Mouse (Mus musculus): ENCODE results near the gene Ccdc148.

Gene Ccdc148

DNA sequence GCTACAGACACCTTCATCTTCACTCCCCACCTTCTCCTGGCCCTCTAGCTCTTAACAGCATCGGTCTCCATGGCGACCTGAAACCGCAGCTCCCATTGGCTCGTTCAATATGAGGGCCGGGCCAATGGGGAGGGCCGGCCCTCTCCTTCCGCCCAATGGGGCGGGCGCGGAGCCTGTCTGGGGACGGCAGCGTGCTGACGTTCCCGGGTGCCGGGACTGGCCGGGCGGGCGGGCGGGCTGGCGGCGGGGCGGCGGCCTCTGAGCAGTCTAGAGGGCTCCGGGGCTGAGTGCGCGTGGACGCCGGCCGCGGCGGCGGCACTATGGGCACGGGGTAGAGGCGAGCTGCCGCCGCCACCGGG lies at the start of gene Ccdc148, which contains the start of gene Pkp4:
Gene Ccdc148, minus strand, starts transcription at position 79 of the 359 bp plus-strand sequence.
Gene Pkp4, plus strand, starts transcription at position 246 of the 359 bp plus-strand sequence.
- no peak for DNase-seq (ENCODE audit: extremely low read depth, low read depth)

DNA sequence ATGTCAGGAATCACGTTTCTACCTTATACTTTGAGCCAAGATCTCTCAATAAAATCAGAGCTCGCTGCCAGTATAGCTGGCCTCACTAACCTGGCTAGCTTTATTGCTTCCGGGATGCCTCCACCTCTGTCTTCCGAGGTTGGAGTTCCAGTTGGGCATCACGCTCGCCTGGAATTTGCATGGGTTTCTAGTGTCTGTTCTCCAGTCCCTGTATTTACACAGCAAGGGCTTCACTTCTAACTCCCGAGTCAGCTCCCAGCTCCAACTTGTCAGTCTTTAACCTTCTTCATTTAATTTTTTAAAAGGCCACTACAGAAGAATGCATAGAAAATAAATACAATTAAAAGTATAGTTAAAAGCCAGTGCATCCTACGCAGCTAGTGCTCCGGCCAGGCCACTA lies 47.8 kb upstream of the Ccdc148 start:
- DNase-seq (ENCODE audit: extremely low read depth, low read depth), result no peak

DNA sequence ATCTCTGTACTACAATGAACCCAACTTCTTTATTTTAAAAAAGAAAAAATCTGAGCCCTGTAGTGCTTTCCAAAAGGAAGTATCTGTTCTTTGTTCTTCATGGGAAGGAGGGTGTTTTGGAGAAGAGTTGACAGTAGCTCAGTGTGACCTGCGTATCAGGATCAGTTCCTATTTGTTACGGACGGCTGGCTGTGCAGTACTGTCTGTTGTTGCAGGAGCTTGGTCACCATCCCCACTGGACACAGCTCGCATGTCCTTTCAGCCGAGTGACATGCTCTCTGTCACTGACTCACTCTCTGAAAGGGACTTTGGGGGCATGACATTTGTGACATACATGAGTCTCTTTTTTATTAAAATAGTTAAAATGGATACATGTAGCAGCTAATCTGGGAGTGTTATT lies 47.2 kb upstream of the Ccdc148 start:
- DNase-seq (ENCODE audit: extremely low read depth, low read depth), result no peak

DNA sequence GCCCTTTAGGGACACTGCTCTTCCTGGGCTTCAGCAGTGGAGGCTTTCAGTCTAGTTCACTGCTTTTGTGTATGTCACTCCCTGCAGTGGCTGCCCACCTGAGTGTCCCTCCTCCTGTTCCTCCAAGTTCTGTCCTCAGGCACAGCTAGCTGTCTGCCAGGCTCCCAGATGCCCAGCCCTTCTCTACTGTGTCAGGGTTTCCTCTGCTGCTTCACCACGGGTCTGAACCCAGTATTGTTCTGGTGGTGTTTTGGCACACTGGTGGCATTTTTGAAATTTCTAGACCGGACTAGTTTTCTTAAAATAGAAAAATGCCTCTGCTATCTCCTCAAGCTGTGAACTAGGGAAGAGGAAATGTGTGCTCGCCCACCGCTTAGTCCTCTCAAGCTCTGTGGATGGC lies 46.8 kb upstream of the Ccdc148 start:
- DNase-seq (ENCODE audit: extremely low read depth, low read depth), result no peak

DNA sequence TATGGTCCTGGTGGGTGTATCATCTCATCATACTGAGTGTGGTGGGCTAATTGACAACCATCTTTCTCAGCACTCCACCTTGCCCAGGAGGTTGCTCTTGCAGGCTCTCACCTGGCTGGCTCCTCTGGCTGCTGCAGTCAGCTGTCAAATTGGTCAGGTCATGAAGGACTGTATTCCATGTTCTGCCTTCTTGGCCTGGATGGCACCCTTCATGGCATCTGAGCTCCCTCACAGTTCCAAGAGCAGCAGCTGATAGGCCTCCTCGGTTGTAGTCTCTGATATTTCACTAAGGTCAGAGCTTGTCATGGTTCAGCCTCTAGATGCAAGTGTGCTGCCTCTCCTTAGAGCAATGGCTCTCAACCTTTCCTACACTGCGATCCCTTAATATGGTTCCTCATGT lies 45.7 kb upstream of the Ccdc148 start:
- DNase-seq (ENCODE audit: extremely low read depth, low read depth), result no peak

DNA sequence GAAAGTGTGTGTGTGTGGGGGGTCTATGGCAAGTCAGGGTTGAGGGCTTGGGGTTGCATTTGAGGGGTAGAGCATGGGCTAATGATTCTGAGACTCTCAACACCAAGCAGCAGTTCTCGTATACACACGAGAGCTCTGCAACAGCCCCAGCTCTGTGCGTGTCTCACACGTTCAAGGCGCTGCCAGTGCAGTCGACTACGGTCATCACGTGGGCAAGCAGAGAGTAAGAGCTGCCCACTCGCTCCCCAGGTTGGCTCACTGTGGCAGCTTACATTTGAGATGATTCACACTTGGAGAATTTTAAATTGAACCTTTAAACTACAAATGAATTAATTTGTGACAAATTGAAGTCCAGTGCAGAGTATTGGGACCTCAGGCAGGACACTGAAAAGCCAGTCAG lies 44.6 kb upstream of the Ccdc148 start:
- no peak for DNase-seq (ENCODE audit: extremely low read depth, low read depth)

DNA sequence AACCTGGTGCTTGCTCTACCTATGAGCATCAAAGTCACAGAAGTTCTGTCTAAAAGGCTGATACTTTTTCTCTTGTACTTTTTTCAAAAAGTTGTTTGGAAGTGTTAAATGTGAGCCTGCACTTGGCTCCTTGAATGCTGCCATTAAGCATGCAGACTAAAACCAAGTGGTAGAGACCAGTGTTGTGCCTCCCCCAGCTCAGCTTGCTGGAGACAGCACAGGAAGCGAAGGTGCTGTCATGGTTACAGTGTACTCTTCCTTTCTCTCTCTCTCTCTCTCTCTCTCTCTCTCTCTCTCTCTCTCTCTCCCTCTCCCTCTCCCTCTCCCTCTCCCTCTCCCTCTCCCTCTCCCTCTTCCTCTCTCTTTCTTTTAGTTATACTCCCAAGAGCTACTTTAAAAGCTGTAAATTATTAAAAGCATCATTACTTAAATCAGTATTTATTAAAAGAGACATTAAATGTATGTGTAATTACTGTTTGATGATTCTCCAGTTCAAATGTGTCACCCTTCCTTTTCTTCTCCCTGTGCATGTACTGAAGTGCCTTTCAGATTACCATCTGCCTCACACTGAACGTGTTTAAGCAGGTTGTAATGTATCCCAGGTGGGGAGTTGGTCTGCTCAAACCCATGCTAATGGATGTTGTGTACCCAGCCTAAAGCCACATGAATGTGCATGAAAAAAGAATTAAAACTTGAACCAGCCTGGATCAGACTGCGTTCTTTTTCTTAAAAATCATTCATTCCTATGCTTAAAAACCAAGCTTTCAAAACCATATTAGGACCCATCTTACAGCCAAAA lies 43.3 kb upstream of the Ccdc148 start:
- no peak for DNase-seq (ENCODE audit: extremely low read depth, low read depth)

DNA sequence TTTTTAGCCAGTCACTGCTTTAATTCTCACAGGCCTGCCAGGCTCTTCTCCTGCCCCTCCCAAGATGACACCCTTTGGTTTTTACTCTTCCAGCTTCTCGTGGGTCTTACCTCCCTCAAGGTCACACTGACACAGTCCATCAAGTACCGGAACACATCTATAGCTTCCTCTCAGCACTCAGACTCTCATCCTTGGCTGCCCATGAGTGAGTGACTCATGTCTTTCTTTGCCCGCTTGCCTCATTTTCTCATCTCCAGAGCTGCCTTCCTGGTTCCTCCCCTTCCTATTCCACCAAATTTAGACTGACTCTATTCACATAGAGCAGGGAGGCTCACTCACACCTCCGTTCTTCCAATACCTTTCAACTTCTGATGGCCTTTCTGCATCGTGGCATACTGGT lies 42.4 kb upstream of the Ccdc148 start:
- no peak for DNase-seq (ENCODE audit: extremely low read depth, low read depth)

DNA sequence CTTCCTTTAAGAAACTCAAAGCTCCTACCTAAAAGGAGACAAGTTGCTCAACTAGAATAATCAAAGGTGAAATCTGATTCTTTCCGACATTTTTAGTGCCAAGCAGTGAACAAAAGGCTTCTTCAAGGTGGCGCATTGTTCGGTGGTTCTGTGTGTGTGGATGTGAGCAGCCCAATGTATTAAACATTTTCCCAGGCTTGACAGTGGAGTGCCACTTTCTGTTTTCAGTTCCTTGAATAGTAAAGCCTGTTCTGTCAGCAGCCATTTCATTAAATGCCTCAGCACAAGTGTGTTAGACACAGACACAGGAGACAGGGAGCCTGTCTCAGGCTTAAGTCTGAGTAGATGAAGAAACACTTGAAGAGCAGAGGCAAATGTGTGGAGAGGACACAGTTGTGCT lies 40.0 kb upstream of the Ccdc148 start:
- DNase-seq (ENCODE audit: extremely low read depth, low read depth), result no peak

DNA sequence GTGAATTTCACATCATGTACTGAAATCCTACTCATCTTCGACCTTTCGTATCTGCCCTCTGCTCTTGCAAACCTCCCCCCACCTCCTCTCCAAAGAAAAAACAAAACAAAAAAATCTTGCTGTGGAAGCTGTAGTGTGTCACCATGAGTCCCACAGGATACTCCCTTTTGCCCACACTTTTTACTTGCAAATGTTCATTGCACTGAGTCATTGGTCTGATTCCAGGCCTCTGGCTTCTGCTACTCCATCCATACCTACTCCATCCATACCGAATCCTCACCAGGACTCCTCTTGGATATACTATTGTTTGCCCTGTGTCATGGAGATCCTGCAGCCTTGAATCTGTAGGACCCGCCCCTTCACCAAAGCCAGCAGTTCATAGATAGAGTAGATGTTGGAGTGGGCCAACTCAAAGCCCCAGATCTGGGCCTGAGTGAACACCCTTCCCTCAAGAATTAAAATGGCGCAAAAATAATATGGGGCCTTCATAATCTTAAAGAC lies 39.0 kb upstream of the Ccdc148 start:
- DNase-seq (ENCODE audit: extremely low read depth, low read depth), result no peak

DNA sequence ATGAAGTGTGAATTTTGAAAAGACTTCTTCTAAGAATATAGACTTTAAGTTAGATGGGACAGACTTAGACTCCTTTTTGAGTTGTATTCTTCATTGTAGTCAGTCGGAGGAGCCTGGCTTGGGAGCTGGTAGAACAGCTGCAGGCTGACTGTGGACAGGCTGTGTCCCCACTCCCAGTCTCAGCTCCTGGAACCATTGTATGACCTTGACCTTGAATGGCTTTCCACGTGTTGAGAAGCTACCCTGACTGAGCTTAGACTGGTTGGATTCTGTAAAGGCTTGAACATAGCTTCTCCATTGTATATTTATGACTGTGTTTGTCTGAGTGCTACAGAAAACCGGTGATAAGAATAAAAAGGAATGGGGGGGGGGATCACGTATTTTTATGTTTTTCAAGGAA lies 36.7 kb upstream of the Ccdc148 start:
- no peak for DNase-seq (ENCODE audit: extremely low read depth, low read depth)

DNA sequence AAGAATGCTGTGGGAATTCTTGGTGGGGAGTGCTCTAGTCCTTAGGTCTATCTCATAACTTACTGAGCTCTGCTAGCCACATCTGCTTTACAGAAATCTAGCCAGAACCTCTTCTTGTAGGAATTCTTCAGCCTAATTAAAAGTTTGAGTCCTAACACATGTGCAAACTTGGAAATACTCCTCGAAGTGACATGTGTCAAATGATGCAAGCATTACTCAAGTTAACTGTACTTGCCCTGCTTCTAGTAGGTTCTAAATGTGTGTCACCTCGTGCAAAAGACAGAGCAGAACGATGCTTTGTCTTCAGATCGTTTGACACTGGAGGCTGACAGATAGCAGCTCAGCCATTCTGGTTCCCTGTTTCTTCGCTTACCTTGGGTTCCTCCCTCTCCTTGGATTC lies 32.6 kb upstream of the Ccdc148 start:
- no peak for DNase-seq (ENCODE audit: extremely low read depth, low read depth)

DNA sequence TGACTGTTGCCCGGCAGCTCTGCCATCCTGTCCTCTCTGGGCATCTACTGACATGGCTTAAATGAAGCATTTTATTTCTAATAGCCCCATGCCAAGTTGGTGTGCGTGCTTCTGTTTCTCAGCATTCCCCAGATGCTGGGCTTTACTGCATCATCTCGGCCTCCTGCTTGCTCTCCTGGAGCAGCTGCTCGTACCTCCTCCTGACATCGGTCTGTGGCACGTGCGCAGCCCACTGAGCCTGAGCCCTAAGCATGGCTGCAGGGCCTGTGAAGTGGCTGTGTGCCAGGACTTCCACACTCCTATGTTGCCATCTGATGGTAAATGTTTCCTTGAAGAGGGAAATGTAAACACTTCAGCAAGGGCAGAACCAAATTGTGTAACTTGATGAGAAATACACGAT lies 31.0 kb upstream of the Ccdc148 start:
- no peak for DNase-seq (ENCODE audit: extremely low read depth, low read depth)

DNA sequence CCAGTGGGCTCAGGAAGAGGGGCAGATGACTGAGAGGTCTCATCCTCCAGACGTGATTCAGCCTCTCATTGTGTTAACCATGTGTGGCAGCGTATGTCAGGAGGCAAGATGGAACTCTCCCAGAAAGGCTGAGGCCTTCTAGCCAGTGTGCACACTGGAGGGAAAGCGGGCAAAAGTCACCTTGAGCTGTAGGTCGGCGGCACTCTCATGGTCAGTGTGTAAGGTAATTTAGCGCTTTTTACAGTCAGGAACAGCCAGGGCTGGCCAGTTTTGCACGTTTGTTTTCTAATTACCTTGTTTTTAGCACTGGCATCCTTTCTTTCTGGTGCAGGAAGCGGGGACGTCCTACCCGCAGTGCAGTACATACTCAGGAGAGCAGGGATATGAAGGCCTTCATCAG lies 29.7 kb upstream of the Ccdc148 start:
- DNase-seq (ENCODE audit: extremely low read depth, low read depth), result no peak

DNA sequence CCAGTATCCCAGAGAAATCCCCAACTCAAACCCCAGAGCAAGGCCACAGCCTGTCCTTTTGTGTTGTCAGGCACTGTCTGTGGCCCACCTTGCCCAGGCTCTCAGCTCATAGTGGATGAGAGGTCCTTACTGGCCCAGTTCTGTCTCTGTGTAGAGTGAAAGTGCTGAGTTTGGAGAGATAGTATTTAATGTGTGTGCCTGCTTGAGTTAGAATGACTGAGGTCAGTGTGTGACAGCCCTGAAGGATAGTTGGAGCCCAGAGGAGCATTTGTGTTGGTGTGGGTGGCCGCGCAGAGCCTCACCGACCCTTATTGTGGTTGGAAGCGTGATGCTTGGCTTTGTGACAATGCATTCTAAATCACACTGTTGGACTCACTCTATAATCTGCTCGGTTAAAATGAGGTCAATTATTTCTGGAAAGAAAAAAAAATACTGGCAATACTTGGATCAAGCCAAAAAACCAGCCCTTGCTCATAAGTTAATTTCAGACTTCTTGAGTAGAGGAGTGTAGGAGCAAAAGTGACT lies 29.2 kb upstream of the Ccdc148 start:
- DNase-seq (ENCODE audit: extremely low read depth, low read depth), result no peak

DNA sequence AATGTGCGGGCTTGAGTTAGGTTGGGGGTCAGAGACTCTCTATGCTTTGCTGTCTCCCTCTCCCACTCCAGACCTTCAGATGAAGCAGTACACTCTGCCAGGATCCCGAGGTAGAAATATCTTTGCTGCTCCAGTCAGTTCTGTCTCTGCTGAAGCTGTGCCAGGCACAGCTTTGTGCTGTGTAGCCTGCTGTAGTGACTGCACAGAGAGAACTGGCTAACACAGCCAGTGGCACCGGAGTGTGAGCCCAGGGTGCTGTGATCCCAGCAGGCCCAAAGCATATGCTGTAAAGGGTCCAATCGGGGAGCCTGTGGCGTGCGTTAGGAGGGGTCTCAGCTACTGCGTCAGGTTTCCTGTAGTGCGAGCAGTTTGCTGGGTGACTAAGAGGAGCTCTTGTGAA lies 27.8 kb upstream of the Ccdc148 start:
- DNase-seq (ENCODE audit: extremely low read depth, low read depth), result no peak

DNA sequence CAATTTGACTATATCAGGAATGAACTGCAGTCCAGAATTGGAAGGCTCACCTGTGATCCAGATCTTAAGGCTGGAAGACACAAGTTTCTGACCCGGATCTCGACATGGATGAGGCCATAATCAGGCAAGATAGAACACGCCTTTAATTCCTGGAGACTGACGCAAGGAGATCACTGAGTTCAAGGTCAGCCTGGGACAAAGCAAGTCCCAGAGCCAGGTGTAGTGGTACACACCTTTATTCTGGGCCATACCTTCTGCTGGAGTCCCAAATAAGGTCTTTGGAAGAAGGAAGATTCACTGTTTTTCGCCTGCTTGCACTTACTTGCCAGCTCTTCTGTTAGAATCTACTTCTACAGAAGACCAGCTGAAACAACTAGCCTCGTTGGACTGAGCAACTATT lies 26.5 kb upstream of the Ccdc148 start:
- DNase-seq (ENCODE audit: extremely low read depth, low read depth), result no peak

DNA sequence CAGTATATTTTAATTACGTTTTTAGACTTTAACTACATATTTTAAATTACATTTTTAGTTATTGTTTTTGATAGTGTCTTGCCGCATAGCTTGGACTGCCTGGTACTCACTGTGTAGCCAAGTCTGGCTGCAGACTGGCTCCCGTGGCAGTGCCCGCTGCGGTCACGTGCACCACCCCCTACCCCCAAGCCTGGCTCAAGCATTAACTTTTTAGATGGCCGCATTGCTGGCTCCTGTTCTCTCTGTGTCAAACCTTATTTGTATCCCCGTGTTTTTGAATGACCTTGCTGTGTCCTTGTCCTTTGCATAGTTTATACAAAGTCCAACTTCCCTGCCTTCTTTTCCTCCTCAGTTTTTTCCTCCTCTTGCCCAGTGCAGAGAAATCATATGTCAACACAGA lies 25.6 kb upstream of the Ccdc148 start:
- DNase-seq (ENCODE audit: extremely low read depth, low read depth), result no peak

DNA sequence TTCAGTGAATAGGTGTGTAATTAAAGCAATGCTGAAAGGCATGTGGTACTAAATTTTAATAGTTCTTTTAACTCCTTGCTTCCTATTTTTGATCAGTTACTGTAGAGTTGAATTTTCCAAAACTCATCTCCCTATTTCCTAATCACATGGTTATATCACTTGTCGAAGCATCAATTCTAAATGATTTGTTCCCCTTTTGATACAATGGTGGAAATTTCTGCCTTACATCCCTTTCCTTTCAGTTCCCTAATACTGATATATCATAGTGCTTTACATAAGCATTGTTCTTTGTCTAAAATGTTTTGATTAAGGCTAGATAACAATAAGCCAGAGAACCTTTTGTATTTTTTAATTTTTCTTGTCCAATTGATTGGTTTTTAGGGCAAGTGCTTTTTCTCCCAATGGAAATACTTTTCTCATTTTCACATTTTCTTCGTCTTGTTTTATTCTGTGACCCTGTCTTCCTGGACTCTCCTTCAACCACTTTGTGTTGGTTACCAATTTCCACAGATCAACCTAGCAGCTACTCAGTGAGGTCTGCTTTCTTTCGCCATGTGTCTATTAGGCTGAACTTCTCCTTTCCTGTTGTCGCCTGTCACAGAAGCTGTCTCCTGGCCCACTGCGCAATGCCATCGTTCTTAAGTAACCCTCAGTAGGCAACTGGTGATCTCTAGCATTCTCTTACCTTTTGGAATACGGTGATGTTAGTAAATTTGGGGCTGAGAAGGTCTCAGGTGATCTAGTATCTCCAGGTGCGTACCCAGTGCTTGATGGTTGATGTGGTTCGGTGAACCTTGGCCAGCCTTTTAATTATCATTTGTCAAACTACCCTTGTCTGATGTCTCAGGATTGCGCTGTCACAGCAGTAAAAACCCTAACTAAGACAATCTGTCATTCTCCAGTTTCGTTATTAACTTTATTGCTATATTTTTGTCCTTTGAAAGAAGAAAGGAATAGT lies 23.9 kb upstream of the Ccdc148 start:
- no peak for DNase-seq (ENCODE audit: extremely low read depth, low read depth)

DNA sequence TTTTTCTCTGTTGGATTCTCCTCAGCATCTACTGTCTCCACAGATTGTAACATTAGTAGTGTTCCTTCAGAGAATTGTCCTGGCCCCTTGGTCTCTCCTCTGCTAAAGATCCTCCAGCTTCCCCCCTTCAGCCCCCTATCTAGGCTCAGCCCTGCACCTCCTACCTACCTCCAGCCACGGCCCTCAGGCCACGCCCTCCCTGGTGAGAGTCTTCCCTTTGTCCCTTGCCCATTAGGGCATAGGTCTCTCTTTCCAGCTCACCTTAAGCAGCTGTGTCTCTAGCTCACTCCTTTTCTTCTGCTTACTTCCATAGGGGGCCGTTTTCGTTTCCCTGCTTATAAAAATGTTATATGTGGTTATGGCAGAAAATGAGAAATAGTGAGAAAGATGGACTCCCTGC lies 23.1 kb upstream of the Ccdc148 start:
- DNase-seq (ENCODE audit: extremely low read depth, low read depth), result no peak

DNA sequence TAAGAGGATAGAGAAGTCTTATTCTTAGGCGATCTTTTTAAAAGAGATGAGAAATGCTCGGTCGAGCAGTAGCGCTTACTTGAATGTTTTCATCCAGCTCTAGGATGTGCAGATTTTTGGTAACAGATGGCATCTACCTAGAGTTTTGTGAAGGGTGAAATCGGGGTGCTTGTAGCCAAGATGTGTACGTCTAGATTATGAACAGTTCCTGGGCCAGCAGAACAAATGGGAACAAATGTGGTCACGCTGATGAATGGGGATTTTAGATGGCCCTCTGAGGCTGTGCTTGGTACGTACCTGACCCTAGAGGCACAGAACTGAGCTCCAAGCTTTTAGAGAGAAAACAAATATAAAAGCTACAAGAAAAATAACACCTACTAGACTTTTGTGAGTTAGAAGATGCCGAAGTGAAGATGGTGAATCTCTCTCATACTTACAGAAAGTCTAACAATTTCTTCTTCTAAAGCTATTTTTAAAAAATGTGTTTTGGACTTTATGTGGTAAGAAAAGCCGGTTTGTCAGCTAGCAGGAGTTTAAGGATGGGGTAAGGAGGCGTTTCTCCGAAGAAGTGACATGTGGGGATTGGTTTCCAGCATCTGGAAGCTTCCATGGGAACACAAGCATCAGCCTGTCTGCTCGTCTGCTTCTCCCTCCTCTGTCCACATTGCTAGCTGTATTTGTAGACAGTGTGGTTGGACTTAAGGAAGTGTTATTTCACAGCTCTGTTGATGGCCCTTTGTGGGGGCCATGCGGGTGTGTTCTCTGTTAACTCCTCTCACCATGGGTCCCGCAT lies 21.0 kb upstream of the Ccdc148 start:
- no peak for DNase-seq (ENCODE audit: extremely low read depth, low read depth)

All from MEL-GATA-1-ER (cell line).